Mouse (Mus musculus) C2C12 (cell line): Measurements from ENCODE around the gene Cldn7. TPM values are rescaled to one million over a fixed set of nuclear protein-coding genes. Genes with fewer than 3 reads are reported as not detected.

Source experiments
- H3K27me3 ChIP-seq: one replicate; pipeline ENCODE4 v1.6.1; 2011; ENCODE audit not compliant: control insufficient read depth, insufficient read depth, insufficient read length
- H3K36me3 ChIP-seq: one replicate; pipeline ENCODE4 v1.6.1; 2011; ENCODE audit not compliant: control insufficient read depth, insufficient read depth
- H3K4me3 ChIP-seq: one replicate; pipeline ENCODE4 v1.5.1; 2011; ENCODE audit warnings: mild to moderate bottlenecking, control low read depth; ENCODE audit not compliant: poor library complexity, insufficient read depth, severe bottlenecking
- H3K79me2 ChIP-seq: one replicate; pipeline ENCODE4 v1.6.1; 2011; ENCODE audit not compliant: control insufficient read depth, insufficient read depth
- H3K79me3 ChIP-seq: one replicate; pipeline ENCODE4 v1.6.1; 2011; ENCODE audit warnings: low read depth, control low read depth
- H3ac ChIP-seq: one replicate; pipeline ENCODE3; 2011; ENCODE audit warnings: low read depth; ENCODE audit not compliant: control insufficient read depth, insufficient read length
- CEBPB ChIP-seq: IDR thresholded peaks from one replicate; pipeline ENCODE4 v1.6.1; 2011; ENCODE audit warnings: low read depth, mild to moderate bottlenecking, control low read depth, moderate library complexity
- CTCF ChIP-seq: IDR thresholded peaks from one replicate; pipeline ENCODE4 v1.5.1; 2011; ENCODE audit not compliant: control insufficient read depth, insufficient read depth, insufficient read length
- FOSL1 ChIP-seq: IDR thresholded peaks from one replicate; pipeline ENCODE4 v1.8.0; 2011; ENCODE audit warnings: mild to moderate bottlenecking, low read length; ENCODE audit not compliant: poor library complexity, insufficient read depth, severe bottlenecking
- MAX ChIP-seq: IDR thresholded peaks from one replicate; pipeline ENCODE4 v1.6.1; 2011; ENCODE audit warnings: mild to moderate bottlenecking, control low read depth
- MYOD1 ChIP-seq: IDR thresholded peaks from one replicate; pipeline ENCODE4 v1.6.1; 2011; ENCODE audit warnings: low read depth; ENCODE audit not compliant: control insufficient read depth, insufficient read length
- MYOG ChIP-seq: IDR thresholded peaks from one replicate; pipeline ENCODE4 v1.6.1; 2011; ENCODE audit not compliant: control insufficient read depth, insufficient read length; ENCODE audit errors: extremely low read depth
- USF1 ChIP-seq: IDR thresholded peaks from one replicate; pipeline ENCODE4 v1.6.1; 2011; ENCODE audit warnings: low read depth, mild to moderate bottlenecking, control low read depth, moderate library complexity
- polyA plus RNA-seq: library from polyadenylated mRNA; unstranded; fragments of >200 nt; fragmentation: generic; extraction: Trizol; gene quantifications from one replicate; pipeline ENCODE4 v1.2.1, GENCODE M21; 2012; ENCODE audit warnings: missing spikeins

Cldn7 gene
- polyA plus RNA-seq, 1 experiment = 0.06 TPM

GRCm38 (mm10) chr11:69968793-69969192 lies 4.2 kb downstream of the Cldn7 start:
- TF ChIP-seq CTCF (no peak), MAX (no peak), FOSL1 (no peak), CEBPB (no peak), MYOG (no peak), MYOD1 (no peak), USF1 (no peak)
- Histone ChIP-seq H3K27me3 (peaks cover 17% of the 10 kb centered on the region), H3ac (no peak overlapping the region), H3K79me3 (no peaks in the 10 kb centered on the region), H3K4me3 (no peak overlapping the region), H3K79me2 (no peaks in the 10 kb centered on the region), H3K36me3 (peaks cover 50% of the 10 kb centered on the region)

GRCm38 (mm10) chr11:69970222-69970621 lies 5.6 kb downstream of the Cldn7 start:
- no peak for TF ChIP-seq CTCF
- TF ChIP-seq CEBPB = no peak
- TF ChIP-seq MYOD1 = no peak
- Histone ChIP-seq H3K79me3 (no peaks in the 10 kb centered on the region), H3K36me3 (peaks cover 65% of the 10 kb centered on the region), H3ac (no peak overlapping the region), H3K4me3 (no peak overlapping the region), H3K79me2 (no peaks in the 10 kb centered on the region), H3K27me3 (peaks cover 10% of the 10 kb centered on the region)

GRCm38 (mm10) chr11:69970775-69971174 lies 6.2 kb downstream of the Cldn7 start:
- Histone ChIP-seq H3ac (no peak overlapping the region), H3K79me3 (no peaks in the 10 kb centered on the region), H3K4me3 (no peak overlapping the region), H3K79me2 (no peaks in the 10 kb centered on the region), H3K36me3 (peaks cover 69% of the 10 kb centered on the region), H3K27me3 (peaks cover 7% of the 10 kb centered on the region)
- TF ChIP-seq MAX (no peak), CEBPB (no peak), USF1 (no peak), MYOG (no peak), CTCF (no peak), FOSL1 (no peak), MYOD1 (no peak)

GRCm38 (mm10) chr11:69974907-69975306 lies 10.3 kb downstream of the Cldn7 start:
- H3K27me3 ChIP-seq = no peaks in the 10 kb centered on the region
- H3K36me3 ChIP-seq = peaks cover 75% of the 10 kb centered on the region
- peaks cover 26% of the 10 kb centered on the region for H3K79me3 ChIP-seq
- H3ac ChIP-seq = no peak overlapping the region
- TF ChIP-seq USF1 (no peak), MAX (no peak), FOSL1 (no peak), CEBPB (no peak), CTCF (no peak), MYOD1 (no peak), MYOG (no peak)
- no peak overlapping the region for H3K4me3 ChIP-seq
- H3K79me2 ChIP-seq = peaks cover 28% of the 10 kb centered on the region

- no peaks in the 10 kb centered on the region for H3K27me3 ChIP-seq
- H3K79me3 ChIP-seq = peaks cover 31% of the 10 kb centered on the region
- H3ac ChIP-seq = no peak overlapping the region
- H3K79me2 ChIP-seq = peaks cover 34% of the 10 kb centered on the region
- TF ChIP-seq CTCF (no peak), USF1 (no peak), MYOD1 (no peak), MAX (no peak), FOSL1 (no peak), CEBPB (no peak), MYOG (no peak)
- H3K4me3 ChIP-seq = no peak overlapping the region
- H3K36me3 ChIP-seq = peaks cover 70% of the 10 kb centered on the region
Measured at GRCm38 (mm10) chr11:69976271-69976670, 11.7 kb downstream of the Cldn7 start.

GRCm38 (mm10) chr11:69979827-69980195 lies 15.2 kb downstream of the Cldn7 start:
- Histone ChIP-seq H3ac (peak overlapping the region; percentile 90), H3K27me3 (no peaks in the 10 kb centered on the region), H3K79me3 (peaks cover 61% of the 10 kb centered on the region), H3K4me3 (peak overlapping the region; percentile 94), H3K36me3 (peaks cover 55% of the 10 kb centered on the region), H3K79me2 (peaks cover 70% of the 10 kb centered on the region)
- TF ChIP-seq FOSL1 (no peak), CTCF (no peak), MYOG (no peak), MAX (no peak), MYOD1 (no peak)
